19 mouse cellular contexts compared by ENCODE assay signal in genomic region chr5:101854100-101854499, GRCm38 (mm10).
A peak's percentile ranks its signal among the peaks of the same experiment; 100 is the strongest.
DNase-seq lines count a peak whose midpoint lies in the region; ATAC-seq and TF ChIP-seq lines count a peak whose summit lies in the region.
"Had no signal": no experiment of that assay in that cellular context is flagged by ENCODE, and none has a peak within 500 bp of the region (broad histone marks: within the 10 kb centered on the region; RNA-seq: fewer than 3 reads in every experiment).

No protein-coding gene starts in this region.

- H3K9me3 ChIP-seq in kidney, embryonic 14.5 days (ENCODE audit: control insufficient read depth, low read length), result no peaks in the 10 kb centered on the region
- H3K9me3 ChIP-seq: forebrain, embryonic 12.5 days; heart, embryonic 13.5 days; hindbrain, embryonic 12.5 days; limb, embryonic 13.5 days; midbrain, embryonic 10.5 days had no signal

- no peak overlapping the region for H3K4me2 ChIP-seq in kidney, embryonic 14.5 days (replicated peaks; ENCODE audit: low read depth, low read length)
- H3K4me2 ChIP-seq: forebrain, embryonic 12.5 days; heart, embryonic 13.5 days; hindbrain, embryonic 12.5 days; limb, embryonic 13.5 days had no signal

- no peak for TF ChIP-seq POLR2A in testis, adult 2 months (IDR thresholded peaks at IDR 0.05; ENCODE audit: control insufficient read depth, low read depth, low read length)

- TF ChIP-seq CTCF in testis, adult 2 months (IDR thresholded peaks at IDR 0.05; ENCODE audit: control insufficient read depth, insufficient read depth, insufficient replicate concordance, low read depth, low read length), result no peak
- TF ChIP-seq CTCF in left cerebral cortex, adult 2 months (IDR thresholded peaks at IDR 0.05), result no peak

- no peak for ATAC-seq in kidney, embryonic 14.5 days (ENCODE audit: low FRiP score, low TSS enrichment)
- ATAC-seq: midbrain, embryonic 16.5 days had no signal

- intact Hi-C loops in left cerebral cortex, adult 2 months (cut with DNase I), result no loop called here

- peak; percentile 23 for DNase-seq in kidney, adult 11 months
- no peak for DNase-seq in testis, postnatal 14 days (ENCODE audit: low spot score)
- peak; percentile 34 to 65 for DNase-seq in lung, postnatal 4 days
- DNase-seq in left cerebral cortex, adult 2 months (ENCODE audit: extremely low spot score in 1 of 2, low spot score in 2 of 2), result no peak
- no peak for DNase-seq in layer of hippocampus, adult 8-10 months (ENCODE audit: low spot score in 2 of 2)
- DNase-seq: adrenal gland, adult 8-10 months; cerebellum, adult 11-12 months; right cerebral cortex, postnatal 4 days; thymus, adult 2 months had no signal

- no peak overlapping the region for H3K4me3 ChIP-seq in kidney, embryonic 14.5 days (ENCODE audit: low read length)
- peak overlapping the region; percentile 8; the same call in 1 of the 2 replicates for H3K4me3 ChIP-seq in testis, adult 2 months (ENCODE audit: control insufficient read depth, low read depth, low read length)
- no peak overlapping the region for H3K4me3 ChIP-seq in left cerebral cortex, adult 2 months
- H3K4me3 ChIP-seq: forebrain, embryonic 12.5 days; heart, embryonic 13.5 days; hindbrain, embryonic 12.5 days; layer of hippocampus, adult 2 months; limb, embryonic 13.5 days; midbrain, embryonic 10.5 days had no signal

- H3K4me1 ChIP-seq in kidney, embryonic 14.5 days (ENCODE audit: control insufficient read depth, insufficient read depth, low read length), result no peaks in the 10 kb centered on the region
- peaks cover 5% of the 10 kb centered on the region for H3K4me1 ChIP-seq in testis, adult 2 months (ENCODE audit: control insufficient read depth, insufficient read depth, low read length)
- H3K4me1 ChIP-seq: forebrain, embryonic 12.5 days; heart, embryonic 13.5 days; hindbrain, embryonic 12.5 days; limb, embryonic 13.5 days; midbrain, embryonic 10.5 days had no signal

- H3K9ac ChIP-seq in kidney, embryonic 14.5 days (ENCODE audit: low read depth, low read length), result no peak overlapping the region
- H3K9ac ChIP-seq: forebrain, embryonic 12.5 days; heart, embryonic 13.5 days; hindbrain, embryonic 12.5 days; limb, embryonic 13.5 days; liver, embryonic 14.5 days had no signal

- H3K27me3 ChIP-seq in kidney, embryonic 14.5 days (ENCODE audit: control insufficient read depth, insufficient read depth, low read length), result no peaks in the 10 kb centered on the region
- no peaks in the 10 kb centered on the region for H3K27me3 ChIP-seq in testis, adult 2 months (ENCODE audit: control insufficient read depth, insufficient read depth, low read length)
- H3K27me3 ChIP-seq: forebrain, embryonic 12.5 days; heart, embryonic 13.5 days; hindbrain, embryonic 12.5 days; limb, embryonic 13.5 days had no signal

- no peak overlapping the region for H3K27ac ChIP-seq in kidney, embryonic 14.5 days (ENCODE audit: low read depth, low read length)
- H3K27ac ChIP-seq in testis, adult 2 months (ENCODE audit: control insufficient read depth, insufficient read depth, low read depth, low read length), result no peak overlapping the region
- H3K27ac ChIP-seq in left cerebral cortex, adult 2 months, result no peak overlapping the region
- H3K27ac ChIP-seq: forebrain, embryonic 12.5 days; heart, embryonic 13.5 days; hindbrain, embryonic 12.5 days; layer of hippocampus, adult 2 months; limb, embryonic 13.5 days; liver, embryonic 14.5 days; midbrain, embryonic 10.5 days had no signal

- whole genome bisulfite sequencing in kidney, embryonic 14.5 days, result 96% methylated on average over 11 of the region's 11 CpGs

- H3K36me3 ChIP-seq in kidney, embryonic 14.5 days (ENCODE audit: control insufficient read depth, insufficient read depth, low read length), result peaks cover 76% of the 10 kb centered on the region
- peaks cover 9% of the 10 kb centered on the region for H3K36me3 ChIP-seq in testis, adult 2 months (ENCODE audit: control insufficient read depth, insufficient read depth, low read length)

Comparison
In these comparisons a context has a peak if more than half of its experiments do, and no peak if none do; other contexts are left out.
1. DNase-seq: peak in kidney, adult 11 months (single experiment) and lung, postnatal 4 days (2 of 2); none in testis, postnatal 14 days (single experiment), left cerebral cortex, adult 2 months (0 of 2) and layer of hippocampus, adult 8-10 months (0 of 2).